Mouse (Mus musculus) liver, adult (tissue): ENCODE measurements around the gene C530008M17Rik.

Experiments
- GATA4 ChIP-seq: IDR thresholded peaks from 2 replicates; pipeline ENCODE4 v1.6.1; 2014; ENCODE audit warnings: mild to moderate bottlenecking, low read length; ENCODE audit not compliant: insufficient replicate concordance

C530008M17Rik gene

GRCm38 (mm10) chr5:76684658-76685605 is 28.6 kb downstream of the C530008M17Rik start:
- TF ChIP-seq GATA4: no peak

- TF ChIP-seq GATA4: no peak
Measured at GRCm38 (mm10) chr5:76687961-76688600, 31.8 kb downstream of the C530008M17Rik start.

GRCm38 (mm10) chr5:76688643-76689042 is 32.3 kb downstream of the C530008M17Rik start:
- no peak for TF ChIP-seq GATA4

- TF ChIP-seq GATA4: no peak
Measured at GRCm38 (mm10) chr5:76690177-76690593, 33.9 kb downstream of the C530008M17Rik start.

- TF ChIP-seq GATA4: no peak
Measured at GRCm38 (mm10) chr5:76691251-76691650, 34.9 kb downstream of the C530008M17Rik start.

GRCm38 (mm10) chr5:76691706-76692424 is 35.6 kb downstream of the C530008M17Rik start:
- no peak for TF ChIP-seq GATA4

GRCm38 (mm10) chr5:76697536-76697935 is 41.2 kb downstream of the C530008M17Rik start:
- TF ChIP-seq GATA4: no peak

GRCm38 (mm10) chr5:76698187-76698586 is 41.9 kb downstream of the C530008M17Rik start:
- TF ChIP-seq GATA4: no peak

GRCm38 (mm10) chr5:76701127-76701853 is 45.0 kb downstream of the C530008M17Rik start:
- TF ChIP-seq GATA4: no peak

- no peak for TF ChIP-seq GATA4
Measured at GRCm38 (mm10) chr5:76702104-76702503, 45.8 kb downstream of the C530008M17Rik start.

- TF ChIP-seq GATA4: no peak
Measured at GRCm38 (mm10) chr5:76702646-76703045, 46.3 kb downstream of the C530008M17Rik start.

GRCm38 (mm10) chr5:76705307-76706173 is 49.2 kb downstream of the C530008M17Rik start:
- no peak for TF ChIP-seq GATA4

- no peak for TF ChIP-seq GATA4
Measured at GRCm38 (mm10) chr5:76707072-76707471, 50.8 kb downstream of the C530008M17Rik start.

- no peak for TF ChIP-seq GATA4
Measured at GRCm38 (mm10) chr5:76708004-76708403, 51.7 kb downstream of the C530008M17Rik start.
